Mouse (Mus musculus) limb, embryonic 11.5 days (tissue): ENCODE measurements around the gene Ppp2r5b. TPM values are rescaled to one million over a fixed set of nuclear protein-coding genes. Genes with fewer than 3 reads are reported as not detected.

Experiments
- ATAC-seq: fragments of 200-750 bp; cut with Nextera tagmentation; 2 replicates; pipeline ENCODE4 v1.8.0; 2017; ENCODE audit warnings: low read depth; ENCODE audit not compliant: insufficient number of reproducible peaks, low FRiP score, low TSS enrichment
- DNase-seq: peaks from one replicate; pipeline ENCODE4 v3.0.0-alpha.2; 2015; ENCODE audit warnings: low spot score
- H3K27ac ChIP-seq: fragments of 300-500 bp; sonication (generic); replicated peaks from 2 replicates; pipeline ENCODE4 v1.5.1; 2014; ENCODE audit warnings: low read depth, mild to moderate bottlenecking, low read length
- H3K27me3 ChIP-seq: fragments of 300-500 bp; sonication (generic); 2 replicates; pipeline ENCODE4 v1.6.1; 2014; ENCODE audit warnings: mild to moderate bottlenecking, low read length, mixed read lengths; ENCODE audit not compliant: control insufficient read depth, insufficient read depth
- H3K36me3 ChIP-seq: fragments of 300-500 bp; sonication (generic); 2 replicates; pipeline ENCODE4 v1.6.1; 2014; ENCODE audit warnings: mild to moderate bottlenecking, low read length, moderate library complexity, mixed read lengths; ENCODE audit not compliant: control insufficient read depth, insufficient read depth
- H3K4me1 ChIP-seq: fragments of 300-500 bp; sonication (generic); 2 replicates; pipeline ENCODE4 v1.6.1; 2014; ENCODE audit warnings: low read length, mixed read lengths; ENCODE audit not compliant: control insufficient read depth, insufficient read depth
- H3K4me2 ChIP-seq: fragments of 300-500 bp; sonication (generic); 2 replicates; pipeline ENCODE4 v1.6.1; 2014; ENCODE audit warnings: low read depth, mild to moderate bottlenecking, moderate library complexity; ENCODE audit not compliant: severe bottlenecking
- H3K4me3 ChIP-seq: fragments of 300-500 bp; sonication (generic); 2 replicates; pipeline ENCODE4 v1.5.1; 2014; ENCODE audit warnings: low read depth, low read length
- H3K9ac ChIP-seq: fragments of 300-500 bp; sonication (generic); 2 replicates; pipeline ENCODE4 v1.6.1; 2014; ENCODE audit warnings: mild to moderate bottlenecking, low read length
- H3K9me3 ChIP-seq: fragments of 300-500 bp; sonication (generic); 2 replicates; pipeline ENCODE4 v1.6.1; 2016; ENCODE audit warnings: low read length; ENCODE audit not compliant: control insufficient read depth
- WGBS: fragments of 180-500 bp; shearing (Covaris S2); extraction: QIAGEN DNeasy Blood & Tissue Kit; methylation state at CpG from one replicate; pipeline ENCODE4 v1.1.7; 2014; 5-methylcytosine and 5-hydroxymethylcytosine counted together
- polyA plus RNA-seq: library from polyadenylated mRNA; unstranded; fragments of >200 nt; fragmentation: Nextera tagmentation; extraction: Ambion mirVana; gene quantifications from 2 replicates; pipeline ENCODE4 v1.2.1, GENCODE M21; 2014

Ppp2r5b gene
- polyA plus RNA-seq: 18.6 and 19.2 TPM in 2 replicates

DNA sequence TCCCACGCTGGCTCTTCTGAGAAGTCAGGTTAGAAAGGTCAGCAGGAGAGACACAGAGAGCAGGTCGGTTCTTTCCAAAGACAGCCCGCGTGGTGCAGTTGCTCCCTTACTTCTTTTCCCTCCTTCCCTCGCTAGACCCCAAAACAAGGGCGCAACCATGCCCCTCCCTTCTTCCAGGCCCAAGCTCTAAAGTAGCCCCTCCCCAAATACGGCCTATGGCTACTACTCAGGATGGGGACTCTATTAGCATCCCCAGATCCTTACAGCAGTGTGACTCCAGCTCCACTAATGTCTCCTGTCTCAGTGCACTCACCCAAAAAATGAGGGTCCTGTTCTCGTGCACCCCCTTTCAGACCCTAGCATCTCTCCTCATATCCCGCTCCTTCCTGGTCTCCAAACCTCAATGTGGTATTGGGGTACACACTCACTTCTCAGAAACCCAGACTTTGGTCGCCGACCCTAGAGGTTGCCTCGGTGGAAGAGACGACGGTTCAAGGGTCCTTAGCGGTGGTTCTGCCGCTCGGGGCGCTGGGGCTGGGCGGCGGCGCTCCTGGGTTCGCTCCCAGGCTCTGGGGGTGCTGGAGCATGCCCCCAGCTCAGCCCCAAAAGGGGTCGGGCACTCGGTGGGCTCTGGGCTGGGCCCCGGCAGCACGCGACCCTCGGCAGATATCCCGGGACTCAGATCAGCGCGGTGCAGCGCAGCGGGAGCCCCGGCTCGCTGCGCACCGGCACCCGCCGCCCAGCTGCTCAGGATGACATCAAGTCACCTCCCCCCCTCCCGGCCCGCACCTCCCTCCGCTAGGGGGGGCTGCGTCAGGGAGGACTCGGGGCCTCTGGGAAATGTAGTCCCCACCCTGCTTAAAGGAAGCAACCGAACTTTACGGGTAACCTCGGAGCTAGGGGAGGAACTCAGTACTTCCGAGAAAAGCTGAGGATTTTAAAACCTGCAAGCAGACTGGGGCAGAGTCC lies at the start of gene Ppp2r5b:
Gene Ppp2r5b (minus strand): TSS at position 789 of the 969 bp plus-strand sequence.
- Histone ChIP-seq H3K27ac (peak within 1 kb of the TSS; percentile 87), H3K27me3 (no peaks in the 10 kb centered on the region), H3K4me3 (peak within 1 kb of the TSS; percentile 74), H3K4me2 (peak within 1 kb of the TSS; percentile 72), H3K9me3 (no peaks in the 10 kb centered on the region), H3K36me3 (no peaks in the 10 kb centered on the region), H3K9ac (peak within 1 kb of the TSS; percentile 72), H3K4me1 (no peaks in the 10 kb centered on the region)
- DNase-seq: peak; percentile 95
- peak; percentile 89 for ATAC-seq
- 2% methylated on average over 48 of the region's 48 CpGs for WGBS

DNA sequence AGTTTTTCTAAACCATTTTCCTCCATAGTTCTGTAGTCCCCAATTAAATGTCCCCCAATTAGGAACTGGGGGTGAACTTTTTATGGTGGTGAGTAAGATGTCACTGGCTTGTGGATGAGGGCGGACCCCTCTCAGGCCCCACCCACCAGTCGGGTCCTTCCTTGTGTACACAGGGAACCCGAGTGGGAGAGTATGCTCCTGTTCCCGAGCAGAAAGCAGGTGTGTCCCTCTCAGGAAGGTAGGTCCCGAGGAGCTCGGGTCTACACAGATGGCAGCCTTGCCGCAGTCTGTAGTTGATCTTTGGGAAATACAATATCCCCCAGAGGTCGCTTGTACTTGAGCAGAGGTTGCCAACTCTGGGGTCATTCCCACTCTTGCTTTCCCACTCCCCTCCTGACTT lies 49.6 kb upstream of the Ppp2r5b start:
- no peak for ATAC-seq
- Histone ChIP-seq H3K27ac (no peak overlapping the region), H3K4me1 (0 out of 2 replicates have a peak, but pooled peaks cover 2% of the 10 kb centered on the region), H3K27me3 (no peaks in the 10 kb centered on the region), H3K4me2 (no peak overlapping the region), H3K9ac (no peak overlapping the region), H3K4me3 (no peak overlapping the region), H3K36me3 (peaks cover 17% of the 10 kb centered on the region), H3K9me3 (no peaks in the 10 kb centered on the region)
- 77% methylated on average over 8 of the region's 8 CpGs for WGBS
- no peak for DNase-seq

DNA sequence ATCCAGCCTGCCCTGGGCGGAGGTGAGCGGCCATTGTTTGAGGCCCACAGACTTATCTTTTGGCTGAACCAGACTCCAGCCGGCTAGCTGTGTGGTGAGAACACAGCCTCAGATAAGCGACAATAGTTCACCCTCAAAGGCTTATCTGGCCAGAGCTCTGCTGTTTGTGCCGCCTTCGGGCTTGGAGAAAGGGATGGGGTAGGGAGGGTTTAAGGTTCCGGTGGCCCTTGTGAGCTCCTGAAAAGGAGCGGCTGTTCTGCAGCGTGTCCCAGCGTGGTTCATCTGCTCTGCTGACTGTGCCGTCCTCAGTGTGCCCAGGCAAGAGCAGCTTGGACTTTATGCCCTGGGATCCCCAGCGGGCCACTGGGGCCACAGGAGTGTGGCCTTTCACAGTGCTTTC lies 48.8 kb upstream of the Ppp2r5b start:
- H3K4me3 ChIP-seq: no peak overlapping the region
- H3K4me2 ChIP-seq: no peak overlapping the region
- H3K27ac ChIP-seq: no peak overlapping the region
- no peaks in the 10 kb centered on the region for H3K9me3 ChIP-seq
- H3K4me1 ChIP-seq: 0 out of 2 replicates have a peak, but pooled peaks cover 2% of the 10 kb centered on the region
- H3K27me3 ChIP-seq: no peaks in the 10 kb centered on the region
- no peak overlapping the region for H3K9ac ChIP-seq
- peaks cover 15% of the 10 kb centered on the region for H3K36me3 ChIP-seq
- ATAC-seq (no peak), DNase-seq (no peak)
- 92% methylated on average over 12 of the region's 12 CpGs for WGBS

DNA sequence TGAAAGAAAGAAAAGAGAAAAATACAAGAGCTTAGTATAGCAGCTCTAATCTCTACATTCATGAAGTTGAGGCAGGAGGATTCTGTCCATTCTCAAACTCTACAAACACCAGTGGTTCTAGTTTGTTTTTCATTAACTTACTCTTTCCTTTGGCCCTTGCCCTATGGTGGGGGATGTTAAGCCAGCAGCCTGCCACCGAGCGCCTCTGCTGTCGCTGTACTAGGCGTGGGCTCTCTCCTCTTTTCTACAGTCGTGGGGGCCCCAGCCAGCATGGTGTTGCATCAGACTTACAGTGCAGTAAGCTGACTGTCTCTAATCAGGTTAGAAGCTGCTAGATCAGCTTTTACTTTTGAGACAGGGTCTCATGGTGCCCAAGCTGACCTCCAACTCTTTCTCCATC lies 47.3 kb upstream of the Ppp2r5b start:
- Histone ChIP-seq H3K4me1 (peaks cover 13% of the 10 kb centered on the region), H3K9me3 (no peaks in the 10 kb centered on the region), H3K9ac (no peak overlapping the region), H3K36me3 (peaks cover 13% of the 10 kb centered on the region; the same call in 1 of the 2 replicates), H3K27me3 (no peaks in the 10 kb centered on the region), H3K4me3 (no peak overlapping the region), H3K4me2 (no peak overlapping the region), H3K27ac (no peak overlapping the region)
- 75% methylated on average over 5 of the region's 5 CpGs for WGBS
- ATAC-seq (no peak), DNase-seq (no peak)

DNA sequence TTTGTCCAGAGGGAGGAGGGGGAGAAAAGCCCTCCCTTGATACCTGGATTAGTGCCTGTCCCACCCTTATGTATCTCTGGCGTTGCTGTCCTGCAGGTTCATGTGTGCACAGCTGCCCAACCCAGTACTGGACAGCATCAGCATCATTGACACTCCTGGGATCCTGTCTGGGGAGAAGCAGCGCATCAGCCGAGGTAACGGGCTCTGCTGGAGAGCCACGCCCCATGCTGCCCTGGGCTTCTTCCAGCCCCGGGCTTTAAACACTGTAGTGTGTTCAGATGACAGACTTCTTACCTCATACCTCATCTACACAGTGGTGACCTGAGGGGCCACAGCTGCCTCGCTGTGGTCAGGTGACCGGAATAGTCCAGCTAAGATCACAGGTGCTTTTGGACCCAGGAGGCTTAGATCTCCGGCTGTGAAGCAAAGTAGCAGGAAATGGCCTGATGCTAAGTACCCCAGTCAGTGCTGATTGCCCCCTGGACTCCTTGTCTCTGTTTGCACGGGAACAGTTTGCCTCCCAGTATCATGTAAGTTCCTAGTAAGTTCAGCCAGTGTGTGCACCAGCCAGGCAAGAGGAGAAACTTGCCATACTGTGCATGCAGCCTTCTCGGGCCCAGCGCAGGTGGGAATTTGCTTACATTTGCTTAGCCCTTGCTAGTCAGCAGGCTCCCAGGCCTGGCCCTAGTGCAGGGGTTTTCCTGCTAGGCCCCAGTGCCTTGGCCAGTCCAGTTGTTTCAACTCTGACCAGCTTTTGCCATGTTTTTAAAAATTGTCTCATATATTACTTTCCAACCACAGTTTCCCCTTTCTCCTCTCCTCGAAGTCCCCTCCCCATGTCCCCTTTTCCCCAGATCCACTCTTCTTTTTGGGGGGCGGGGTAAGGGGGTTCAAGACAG lies 45.7 kb upstream of the Ppp2r5b start:
- no peaks in the 10 kb centered on the region for H3K27me3 ChIP-seq
- peaks cover 17% of the 10 kb centered on the region for H3K4me1 ChIP-seq
- H3K4me2 ChIP-seq: no peak overlapping the region
- no peak for ATAC-seq
- H3K27ac ChIP-seq: no peak overlapping the region
- WGBS: 84% methylated on average over 14 of the region's 14 CpGs
- H3K4me3 ChIP-seq: no peak overlapping the region
- no peak overlapping the region for H3K9ac ChIP-seq
- H3K9me3 ChIP-seq: no peaks in the 10 kb centered on the region
- no peak for DNase-seq
- H3K36me3 ChIP-seq: peaks cover 10% of the 10 kb centered on the region; the same call in 1 of the 2 replicates

DNA sequence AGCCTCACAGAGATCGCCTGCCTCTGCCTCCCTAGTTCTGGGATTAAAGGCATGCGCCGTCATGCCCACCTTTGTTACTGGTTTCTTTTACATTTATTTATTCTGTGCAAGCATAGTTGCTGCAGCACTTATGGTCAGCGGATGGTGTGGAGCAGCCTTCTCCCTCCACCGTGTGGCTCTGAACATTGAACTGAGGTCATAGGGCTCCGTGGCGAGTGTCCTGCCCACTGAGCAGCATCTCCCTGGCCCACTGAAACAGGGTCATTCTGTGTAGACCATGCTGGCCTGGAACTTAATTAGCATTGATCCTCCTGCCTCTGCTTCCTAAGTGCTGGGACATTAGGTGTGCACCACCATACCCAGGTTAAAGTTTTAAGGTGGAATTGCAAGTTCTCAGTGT lies 44.9 kb upstream of the Ppp2r5b start:
- no peaks in the 10 kb centered on the region for H3K27me3 ChIP-seq
- peaks cover 19% of the 10 kb centered on the region for H3K4me1 ChIP-seq
- H3K4me3 ChIP-seq: no peak overlapping the region
- peaks cover 10% of the 10 kb centered on the region; the same call in 1 of the 2 replicates for H3K36me3 ChIP-seq
- H3K9me3 ChIP-seq: no peaks in the 10 kb centered on the region
- no peak overlapping the region for H3K27ac ChIP-seq
- DNase-seq: no peak
- WGBS: 93% methylated on average over 7 of the region's 7 CpGs
- H3K9ac ChIP-seq: no peak overlapping the region
- no peak for ATAC-seq
- no peak overlapping the region for H3K4me2 ChIP-seq

DNA sequence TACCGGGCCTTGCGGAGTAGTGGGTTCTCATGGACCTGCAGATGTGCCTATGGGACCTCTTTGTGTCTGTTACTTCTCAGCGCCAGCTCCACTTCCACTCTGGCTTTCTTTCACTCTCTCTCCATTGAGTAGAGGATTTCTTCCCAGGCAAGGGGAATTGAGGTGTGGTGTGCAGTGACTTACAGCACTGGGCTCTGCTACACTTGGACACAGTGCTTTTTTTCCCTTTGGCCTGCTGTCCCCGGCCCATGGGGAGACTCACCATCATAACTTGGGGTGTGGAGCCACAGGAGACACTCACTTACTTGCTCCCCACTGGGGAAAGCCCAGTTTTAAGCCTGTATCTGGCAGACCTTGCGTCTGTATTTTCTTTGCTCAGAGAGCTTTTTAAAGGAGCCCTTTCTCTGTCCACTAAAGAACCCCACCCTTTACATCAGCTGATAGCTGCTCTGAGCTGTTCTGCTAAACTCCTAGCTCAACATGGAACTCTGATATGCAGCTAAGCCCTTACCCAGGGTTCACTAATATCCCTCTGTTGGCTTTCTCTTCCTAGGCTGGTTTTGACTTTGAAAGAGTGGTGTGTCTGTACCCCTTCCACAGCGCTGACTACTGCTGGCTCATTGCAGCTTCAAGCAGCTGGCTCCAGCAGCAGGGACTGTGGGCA lies 43.9 kb upstream of the Ppp2r5b start:
- peaks cover 20% of the 10 kb centered on the region for H3K4me1 ChIP-seq
- WGBS: 90% methylated on average over 6 of the region's 6 CpGs
- ATAC-seq (no peak), DNase-seq (no peak)
- H3K27ac ChIP-seq: no peak overlapping the region
- H3K9me3 ChIP-seq: no peaks in the 10 kb centered on the region
- no peaks in the 10 kb centered on the region for H3K27me3 ChIP-seq
- H3K4me3 ChIP-seq: no peak overlapping the region
- peaks cover 10% of the 10 kb centered on the region; the same call in 1 of the 2 replicates for H3K36me3 ChIP-seq
- no peak overlapping the region; the same call in 1 of the 2 replicates for H3K4me2 ChIP-seq
- H3K9ac ChIP-seq: no peak overlapping the region
